24 mouse cellular contexts compared by ENCODE assay signal in genomic region chr2:39146469-39146868, GRCm38 (mm10). TPM values are rescaled to one million over a fixed set of nuclear protein-coding genes. Genes with fewer than 3 reads are reported as not detected.
DNase-seq lines count a peak whose midpoint lies in the region; ATAC-seq and TF ChIP-seq lines count a peak whose summit lies in the region.
"Had no signal": no experiment of that assay in that cellular context is flagged by ENCODE, and none has a peak within 500 bp of the region (broad histone marks: within the 10 kb centered on the region; RNA-seq: fewer than 3 reads in every experiment).

No protein-coding gene starts in this region.

- H3K36me3 ChIP-seq in forebrain, embryonic 13.5 days (ENCODE audit: poor library complexity, severe bottlenecking) = peaks cover 4% of the 10 kb centered on the region; the same call in 1 of the 2 replicates
- H3K36me3 ChIP-seq in forebrain, embryonic 10.5 days (replicated peaks) = peaks cover 16% of the 10 kb centered on the region
- H3K36me3 ChIP-seq in kidney, postnatal 0 days (ENCODE audit: insufficient read depth, low read length) = no peaks in the 10 kb centered on the region
- 0 out of 2 replicates have a peak, but pooled peaks cover 4% of the 10 kb centered on the region for H3K36me3 ChIP-seq in lung, embryonic 14.5 days (ENCODE audit: insufficient read depth)
- no peaks in the 10 kb centered on the region for H3K36me3 ChIP-seq in forebrain, postnatal 0 days (ENCODE audit: insufficient read depth)
- H3K36me3 ChIP-seq: G1E; heart, embryonic 15.5 days had no signal

- H3K27ac ChIP-seq in forebrain, embryonic 13.5 days = no peak overlapping the region
- H3K27ac ChIP-seq in forebrain, embryonic 10.5 days = no peak overlapping the region
- H3K27ac ChIP-seq in kidney, postnatal 0 days = no peak overlapping the region
- H3K27ac ChIP-seq in lung, embryonic 14.5 days (ENCODE audit: low read depth) = no peak overlapping the region
- no peak overlapping the region for H3K27ac ChIP-seq in forebrain, postnatal 0 days (ENCODE audit: low read depth, low read length)
- H3K27ac ChIP-seq: embryonic facial prominence, embryonic 12.5 days; heart, embryonic 15.5 days; hindbrain, embryonic 13.5 days; hindbrain, postnatal 0 days had no signal

- no peak for DNase-seq in forebrain, embryonic 10.5 days (ENCODE audit: extremely low spot score, low spot score)
- peak; percentile 11 for DNase-seq in kidney, postnatal 0 days (ENCODE audit: low spot score)
- no peak for DNase-seq in kidney, adult 18-20 months
- peak; percentile 36 for DNase-seq in lung, embryonic 14.5 days
- no peak for DNase-seq in lung, postnatal 25 days (ENCODE audit: low spot score)
- peak; percentile 1 for DNase-seq in forebrain, postnatal 0 days
- DNase-seq: adrenal gland, adult 8-10 months; adrenal gland, postnatal 36 days; B cell, adult 2 months; cerebellum, adult 11 months; cerebellum, adult 8-10 months; cerebellum, postnatal 14 days; embryo, embryonic 11 days; gastrocnemius, postnatal 36 days; heart, adult 18-20 months; heart, postnatal 14 days had no signal

- 0 out of 2 replicates have a peak, but pooled peaks have one; percentile 41 for ATAC-seq in forebrain, embryonic 13.5 days
- no peak for ATAC-seq in kidney, postnatal 0 days (replicated peaks; ENCODE audit: low FRiP score, low read depth)
- ATAC-seq in lung, embryonic 14.5 days (ENCODE audit: insufficient read depth) = peak; percentile 35; the same call in 1 of the 2 replicates
- peak; percentile 35; the same call in 1 of the 2 replicates for ATAC-seq in forebrain, postnatal 0 days
- ATAC-seq: CD4-positive, CD25-positive, alpha-beta regulatory T cell, adult 4 months; hindbrain, postnatal 0 days had no signal

- H3K4me3 ChIP-seq in forebrain, embryonic 13.5 days = no peak overlapping the region
- H3K4me3 ChIP-seq in forebrain, embryonic 10.5 days = no peak overlapping the region
- H3K4me3 ChIP-seq in kidney, postnatal 0 days (replicated peaks; ENCODE audit: low read depth, low read length) = no peak overlapping the region
- no peak overlapping the region for H3K4me3 ChIP-seq in lung, embryonic 14.5 days (ENCODE audit: low read depth, low read length)
- H3K4me3 ChIP-seq in forebrain, postnatal 0 days (ENCODE audit: low read depth, low read length) = no peak overlapping the region
- H3K4me3 ChIP-seq: embryonic facial prominence, embryonic 12.5 days; heart, embryonic 15.5 days; hindbrain, embryonic 13.5 days had no signal

- no peaks in the 10 kb centered on the region for H3K27me3 ChIP-seq in forebrain, embryonic 13.5 days
- no peaks in the 10 kb centered on the region for H3K27me3 ChIP-seq in forebrain, embryonic 10.5 days (ENCODE audit: poor library complexity, severe bottlenecking)
- no peaks in the 10 kb centered on the region for H3K27me3 ChIP-seq in kidney, postnatal 0 days (ENCODE audit: insufficient read depth, low read length)
- H3K27me3 ChIP-seq in lung, embryonic 14.5 days (ENCODE audit: insufficient read depth, low read length) = no peaks in the 10 kb centered on the region
- no peaks in the 10 kb centered on the region for H3K27me3 ChIP-seq in forebrain, postnatal 0 days (ENCODE audit: insufficient read depth, low read length)
- H3K27me3 ChIP-seq: embryonic facial prominence, embryonic 12.5 days; heart, embryonic 15.5 days; hindbrain, embryonic 13.5 days had no signal

- 93% methylated on average over 1 of the region's 1 CpGs for WGBS in forebrain, embryonic 13.5 days
- WGBS in forebrain, embryonic 10.5 days = 91% methylated on average over 1 of the region's 1 CpGs
- 86% methylated on average over 1 of the region's 1 CpGs for WGBS in kidney, postnatal 0 days
- WGBS in lung, embryonic 14.5 days = 94% methylated on average over 1 of the region's 1 CpGs
- 82% methylated on average over 1 of the region's 1 CpGs for WGBS in forebrain, postnatal 0 days

- H3K9me3 ChIP-seq in forebrain, embryonic 13.5 days (replicated peaks) = no peaks in the 10 kb centered on the region
- no peaks in the 10 kb centered on the region for H3K9me3 ChIP-seq in forebrain, embryonic 10.5 days
- H3K9me3 ChIP-seq in kidney, postnatal 0 days (replicated peaks; ENCODE audit: low read length) = no peaks in the 10 kb centered on the region
- no peaks in the 10 kb centered on the region for H3K9me3 ChIP-seq in lung, embryonic 14.5 days (ENCODE audit: low read depth, low read length)
- H3K9me3 ChIP-seq in forebrain, postnatal 0 days (ENCODE audit: low read length) = no peaks in the 10 kb centered on the region
- H3K9me3 ChIP-seq: embryonic facial prominence, embryonic 12.5 days; G1E; heart, embryonic 15.5 days; hindbrain, embryonic 13.5 days had no signal

- no peak overlapping the region for H3K4me2 ChIP-seq in forebrain, embryonic 13.5 days
- H3K4me2 ChIP-seq in kidney, postnatal 0 days (ENCODE audit: low read length) = no peak overlapping the region
- H3K4me2 ChIP-seq in lung, embryonic 14.5 days = no peak overlapping the region
- H3K4me2 ChIP-seq in forebrain, postnatal 0 days (ENCODE audit: low read depth) = no peak overlapping the region
- H3K4me2 ChIP-seq: embryonic facial prominence, embryonic 12.5 days; heart, embryonic 11.5 days; heart, embryonic 15.5 days; hindbrain, embryonic 13.5 days had no signal

- no peaks in the 10 kb centered on the region for H3K4me1 ChIP-seq in forebrain, embryonic 13.5 days
- H3K4me1 ChIP-seq in forebrain, embryonic 10.5 days = no peaks in the 10 kb centered on the region
- no peaks in the 10 kb centered on the region for H3K4me1 ChIP-seq in kidney, postnatal 0 days (replicated peaks; ENCODE audit: insufficient read depth, low read length)
- no peaks in the 10 kb centered on the region for H3K4me1 ChIP-seq in lung, embryonic 14.5 days (ENCODE audit: insufficient read depth)
- H3K4me1 ChIP-seq in forebrain, postnatal 0 days (ENCODE audit: insufficient read depth) = no peaks in the 10 kb centered on the region
- H3K4me1 ChIP-seq: embryonic facial prominence, embryonic 12.5 days; heart, embryonic 15.5 days; hindbrain, embryonic 13.5 days had no signal

- no peak overlapping the region for H3K9ac ChIP-seq in forebrain, embryonic 13.5 days
- H3K9ac ChIP-seq in kidney, postnatal 0 days (ENCODE audit: low read depth, low read length) = no peak overlapping the region
- H3K9ac ChIP-seq in lung, embryonic 14.5 days = no peak overlapping the region
- no peak overlapping the region for H3K9ac ChIP-seq in forebrain, postnatal 0 days
- H3K9ac ChIP-seq: embryonic facial prominence, embryonic 12.5 days; heart, embryonic 15.5 days; hindbrain, embryonic 13.5 days had no signal

- no peak for TF ChIP-seq CTCF in kidney, postnatal 0 days (IDR thresholded peaks at IDR 0.05; ENCODE audit: low read depth)
- no peak for TF ChIP-seq CTCF in lung, embryonic 14.5 days (IDR thresholded peaks at IDR 0.05; ENCODE audit: low read depth)
- TF ChIP-seq CTCF in forebrain, postnatal 0 days (IDR thresholded peaks at IDR 0.05; ENCODE audit: low read depth) = no peak

RNA-seq across cellular contexts. Expression of gene Scai, which starts 44.1 kb away (rescaled TPM):
- polyA plus RNA-seq in forebrain, embryonic 13.5 days (2015; fragmentation: Nextera tagmentation; extraction: Ambion mirVana) = 17.0 and 18.5 TPM in 2 replicates
- polyA plus RNA-seq in forebrain, embryonic 10.5 days (2016; fragmentation: Nextera tagmentation; extraction: Ambion mirVana) = 9.2 and 10.4 TPM in 2 replicates
- polyA plus RNA-seq in kidney, postnatal 0 days (2015; fragmentation: Nextera tagmentation; extraction: Ambion mirVana) = 5.4 and 6.7 TPM in 2 replicates
- 8.0 and 8.1 TPM in 2 replicates for polyA plus RNA-seq in lung, embryonic 14.5 days (2014; fragmentation: Nextera tagmentation; extraction: Ambion mirVana)
- total RNA-seq in forebrain, postnatal 0 days (2014; rRNA removed) = 61.3 and 68.6 TPM in 2 replicates
- polyA plus RNA-seq in forebrain, postnatal 0 days (2015; fragmentation: Nextera tagmentation; extraction: Ambion mirVana) = 8.6 and 11.6 TPM in 2 replicates

Comparison
In these comparisons a context has a peak if more than half of its experiments do, and no peak if none do; other contexts are left out.
1. DNase-seq: peak in kidney, postnatal 0 days (single experiment), lung, embryonic 14.5 days (single experiment) and forebrain, postnatal 0 days (single experiment); none in forebrain, embryonic 10.5 days (single experiment), kidney, adult 18-20 months (single experiment) and lung, postnatal 25 days (single experiment).